Mouse (Mus musculus): Measurements from ENCODE around the gene Grap. TPM values are rescaled to one million over a fixed set of nuclear protein-coding genes. Genes with fewer than 3 reads are reported as not detected.

Grap gene
- polyA plus RNA-seq, 1 experiment = 0.06 TPM

DNA sequence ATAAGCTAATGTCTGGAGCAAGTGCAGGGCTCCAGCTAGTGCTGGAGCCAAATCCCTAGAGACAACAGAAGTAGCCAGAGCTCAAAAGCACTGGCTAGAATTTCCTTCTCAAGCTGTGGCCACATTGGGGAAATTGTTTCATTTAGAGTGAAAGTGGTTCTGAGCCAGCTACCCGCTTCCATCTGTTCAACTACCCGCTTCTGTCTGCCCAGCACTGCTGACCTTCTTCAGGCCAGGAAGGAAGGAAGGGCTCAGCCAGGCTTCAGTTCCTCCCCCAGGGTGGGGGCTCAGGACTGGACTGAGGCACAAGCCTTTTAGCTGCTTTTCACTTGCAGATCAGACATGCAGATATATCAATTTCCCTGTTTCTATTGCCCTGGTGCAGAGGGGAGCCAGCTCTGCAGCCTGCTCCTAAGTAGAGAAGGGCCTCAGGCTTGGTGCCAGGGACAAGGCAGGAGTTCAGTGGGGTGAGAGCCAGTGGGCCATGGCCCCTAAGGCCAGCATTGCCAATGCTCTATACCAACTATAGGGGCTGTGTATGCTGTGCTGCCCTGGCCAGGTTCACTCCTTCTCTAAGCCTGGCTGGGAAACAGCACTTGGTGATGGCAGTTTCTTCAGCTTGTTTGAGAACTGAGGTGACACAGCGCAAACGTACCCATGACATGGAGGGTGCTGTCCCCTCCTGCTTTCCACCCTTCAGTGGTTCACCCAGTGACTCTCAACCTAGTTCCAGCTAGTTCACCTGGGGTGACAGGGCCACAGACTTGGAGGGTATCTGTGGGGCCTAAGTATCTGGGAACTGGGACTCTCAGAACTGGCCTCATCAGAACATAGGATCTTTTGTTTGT, 6.2 kb downstream of the Grap start:
- no peak overlapping the region for H3K4me2 ChIP-seq (ENCODE audit: low read depth)
- peaks cover 10% of the 10 kb centered on the region for H3K27me3 ChIP-seq (ENCODE audit: control insufficient read depth, insufficient read depth, insufficient read length)
- H3K4me3 ChIP-seq = no peak overlapping the region
- H3ac ChIP-seq (ENCODE audit: control insufficient read depth, insufficient read length) = no peak overlapping the region
- no peaks in the 10 kb centered on the region for H3K36me3 ChIP-seq (ENCODE audit: control insufficient read depth, insufficient read depth)
- H3K79me2 ChIP-seq (ENCODE audit: control insufficient read depth, insufficient read depth) = no peaks in the 10 kb centered on the region
- TF ChIP-seq TCF12 (IDR thresholded peaks at IDR 0.05; ENCODE audit: insufficient read depth, poor library complexity, severe bottlenecking) (no peak), REST (IDR thresholded peaks at IDR 0.05; ENCODE audit: insufficient read depth, insufficient read length) (no peak), MYOD1 (IDR thresholded peaks at IDR 0.05; ENCODE audit: control insufficient read depth in 1 of 3, insufficient read length in 2 of 3, low read depth in 2 of 3) (no peak), MAX (IDR thresholded peaks at IDR 0.05; ENCODE audit: low read depth) (no peak)

DNA sequence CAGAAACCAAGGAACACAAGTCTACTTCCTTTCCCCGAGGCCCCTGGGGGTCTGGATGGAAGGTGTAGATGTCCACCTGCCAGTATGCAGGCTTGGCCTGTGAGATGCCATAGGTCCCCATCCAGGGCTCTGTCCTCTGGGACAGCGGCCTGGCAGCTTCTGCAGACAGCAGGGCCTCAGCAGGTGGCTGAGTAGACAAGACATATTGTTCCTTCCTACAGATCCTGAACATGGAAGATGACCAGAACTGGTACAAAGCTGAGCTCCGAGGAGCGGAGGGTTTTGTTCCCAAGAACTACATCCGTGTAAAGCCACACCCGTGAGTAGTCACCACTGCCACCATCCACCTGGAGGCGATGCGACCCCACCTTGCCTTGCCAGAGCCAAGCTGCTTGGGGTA, 6.9 kb downstream of the Grap start:
- Histone ChIP-seq H3K36me3 (ENCODE audit: control insufficient read depth, insufficient read depth) (no peaks in the 10 kb centered on the region), H3K27me3 (ENCODE audit: control insufficient read depth, insufficient read depth, insufficient read length) (peaks cover 10% of the 10 kb centered on the region), H3K4me2 (ENCODE audit: low read depth) (no peak overlapping the region), H3K4me3 (no peak overlapping the region), H3K79me2 (ENCODE audit: control insufficient read depth, insufficient read depth) (no peaks in the 10 kb centered on the region), H3ac (ENCODE audit: control insufficient read depth, insufficient read length) (no peak overlapping the region)
- TF ChIP-seq POLR2AphosphoS2 (IDR thresholded peaks at IDR 0.05; ENCODE audit: insufficient read length, low read depth) (no peak), MYOG (IDR thresholded peaks at IDR 0.05; ENCODE audit: control insufficient read depth in 1 of 3, insufficient read depth in 1 of 3, insufficient read length in 2 of 3, low read depth in 2 of 3) (no peak), MYOD1 (IDR thresholded peaks at IDR 0.05; ENCODE audit: control insufficient read depth in 1 of 3, insufficient read length in 2 of 3, low read depth in 2 of 3) (no peak), E2F4 (IDR thresholded peaks at IDR 0.05; ENCODE audit: insufficient read depth) (no peak), CEBPB (IDR thresholded peaks at IDR 0.05; ENCODE audit: insufficient read depth, poor library complexity, severe bottlenecking) (no peak), POLR2A (IDR thresholded peaks at IDR 0.05; ENCODE audit: insufficient read length, low read depth) (no peak), TCF12 (IDR thresholded peaks at IDR 0.05; ENCODE audit: insufficient read depth, poor library complexity, severe bottlenecking) (no peak), SRF (IDR thresholded peaks at IDR 0.05; ENCODE audit: control insufficient read depth, insufficient read length, low read depth) (no peak), TCF3 (IDR thresholded peaks at IDR 0.05; ENCODE audit: insufficient read length, low read depth) (no peak), REST (IDR thresholded peaks at IDR 0.05; ENCODE audit: insufficient read depth, insufficient read length) (no peak), USF1 (IDR thresholded peaks at IDR 0.05; ENCODE audit: low read depth) (no peak), MAX (IDR thresholded peaks at IDR 0.05; ENCODE audit: low read depth) (no peak)

DNA sequence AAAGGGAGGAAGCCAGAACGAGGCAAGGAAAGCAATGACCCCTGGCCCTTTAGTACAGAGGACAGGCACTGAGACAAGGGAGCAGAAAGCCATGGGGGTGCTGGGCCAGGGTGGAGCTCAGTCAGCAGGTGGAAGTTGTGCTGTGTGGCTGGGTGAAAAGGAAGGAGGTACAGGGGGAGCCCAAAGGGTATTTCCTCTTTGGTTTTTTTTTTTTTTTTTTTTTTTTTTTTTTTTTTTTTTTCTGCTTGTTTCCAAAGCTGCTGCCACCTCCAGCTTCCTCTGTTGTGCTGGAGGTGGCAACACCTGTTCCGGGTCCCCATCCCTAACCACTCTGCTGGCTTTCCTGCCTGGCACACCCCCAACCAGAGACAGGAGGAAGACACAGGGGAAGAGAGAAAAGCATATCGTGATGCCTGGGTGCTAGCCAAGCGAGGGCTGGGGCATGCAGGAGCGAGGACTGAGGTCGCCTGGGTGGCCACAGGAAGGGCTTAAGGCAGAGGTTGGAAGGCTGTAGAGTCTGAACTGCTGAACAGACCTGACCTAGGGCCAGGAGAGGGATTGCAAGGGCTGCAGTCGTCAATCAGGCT, 7.8 kb downstream of the Grap start:
- TF ChIP-seq REST (IDR thresholded peaks at IDR 0.05; ENCODE audit: insufficient read depth, insufficient read length) (no peak), E2F4 (IDR thresholded peaks at IDR 0.05; ENCODE audit: insufficient read depth) (no peak), TCF12 (IDR thresholded peaks at IDR 0.05; ENCODE audit: insufficient read depth, poor library complexity, severe bottlenecking) (no peak)
- H3K4me2 ChIP-seq (ENCODE audit: low read depth) = no peak overlapping the region
- no peaks in the 10 kb centered on the region for H3K36me3 ChIP-seq (ENCODE audit: control insufficient read depth, insufficient read depth)
- no peaks in the 10 kb centered on the region for H3K79me2 ChIP-seq (ENCODE audit: control insufficient read depth, insufficient read depth)
- no peak overlapping the region for H3K4me3 ChIP-seq
- no peak overlapping the region for H3ac ChIP-seq (ENCODE audit: control insufficient read depth, insufficient read length)
- H3K27me3 ChIP-seq (ENCODE audit: control insufficient read depth, insufficient read depth, insufficient read length) = peaks cover 10% of the 10 kb centered on the region

DNA sequence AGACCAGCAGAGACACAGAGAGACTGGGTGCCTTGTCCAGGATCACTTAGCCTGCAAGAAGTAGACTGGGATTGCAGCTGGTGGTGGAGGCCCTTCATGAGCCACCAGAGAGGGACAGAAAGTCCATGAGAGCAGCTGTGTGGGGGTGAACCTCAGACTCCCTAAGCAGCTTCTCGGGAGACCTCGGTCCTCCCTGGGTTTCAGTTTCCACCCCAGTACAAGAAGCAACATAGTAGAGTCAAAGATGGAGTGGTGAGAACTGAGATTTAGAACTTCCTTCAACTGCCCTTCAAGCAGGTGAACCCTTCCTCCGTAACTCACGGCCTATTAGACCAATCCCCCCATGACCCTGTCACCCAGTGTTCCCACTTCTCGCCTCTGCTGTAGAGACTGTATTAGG, 9.1 kb downstream of the Grap start:
- H3K27me3 ChIP-seq (ENCODE audit: control insufficient read depth, insufficient read depth, insufficient read length) = peaks cover 10% of the 10 kb centered on the region
- H3K4me3 ChIP-seq = no peak overlapping the region
- H3K36me3 ChIP-seq (ENCODE audit: control insufficient read depth, insufficient read depth) = no peaks in the 10 kb centered on the region
- no peaks in the 10 kb centered on the region for H3K79me2 ChIP-seq (ENCODE audit: control insufficient read depth, insufficient read depth)
- H3ac ChIP-seq (ENCODE audit: control insufficient read depth, insufficient read length) = no peak overlapping the region
- TF ChIP-seq SRF (IDR thresholded peaks at IDR 0.05; ENCODE audit: control insufficient read depth, insufficient read length, low read depth) (no peak), MAX (IDR thresholded peaks at IDR 0.05; ENCODE audit: low read depth) (no peak), E2F4 (IDR thresholded peaks at IDR 0.05; ENCODE audit: insufficient read depth) (no peak), MYOD1 (IDR thresholded peaks at IDR 0.05; ENCODE audit: control insufficient read depth in 1 of 3, insufficient read length in 2 of 3, low read depth in 2 of 3) (no peak), TCF3 (IDR thresholded peaks at IDR 0.05; ENCODE audit: insufficient read length, low read depth) (no peak), REST (IDR thresholded peaks at IDR 0.05; ENCODE audit: insufficient read depth, insufficient read length) (no peak), CEBPB (IDR thresholded peaks at IDR 0.05; ENCODE audit: insufficient read depth, poor library complexity, severe bottlenecking) (no peak), POLR2A (IDR thresholded peaks at IDR 0.05; ENCODE audit: insufficient read length, low read depth) (no peak), USF1 (IDR thresholded peaks at IDR 0.05; ENCODE audit: low read depth) (no peak), MYOG (IDR thresholded peaks at IDR 0.05; ENCODE audit: control insufficient read depth in 1 of 3, insufficient read depth in 1 of 3, insufficient read length in 2 of 3, low read depth in 2 of 3) (no peak), POLR2AphosphoS2 (IDR thresholded peaks at IDR 0.05; ENCODE audit: insufficient read length, low read depth) (no peak)
- no peak overlapping the region for H3K4me2 ChIP-seq (ENCODE audit: low read depth)

DNA sequence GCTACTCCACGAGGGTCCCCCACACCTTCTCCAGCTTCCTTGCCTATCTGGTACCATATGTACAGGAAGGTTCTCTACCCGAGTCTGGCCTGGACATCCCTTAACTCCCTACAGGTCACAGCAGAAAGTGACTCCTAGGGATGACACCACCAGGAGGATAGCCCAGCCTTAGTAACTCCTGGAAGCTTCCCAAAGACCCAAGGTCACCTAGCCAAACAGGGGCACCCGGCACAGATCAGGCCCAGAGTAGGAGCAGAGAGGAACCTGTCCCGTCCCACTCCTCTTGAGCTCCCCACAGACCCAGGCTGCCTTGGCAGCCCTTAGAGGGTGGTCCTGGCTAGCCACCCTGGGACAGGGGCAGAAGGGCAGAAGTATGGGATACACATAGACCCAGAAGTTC, 12.3 kb downstream of the Grap start:
- Histone ChIP-seq H3K4me3 (no peak overlapping the region), H3K36me3 (ENCODE audit: control insufficient read depth, insufficient read depth) (no peaks in the 10 kb centered on the region), H3K27me3 (ENCODE audit: control insufficient read depth, insufficient read depth, insufficient read length) (peaks cover 10% of the 10 kb centered on the region), H3K79me2 (ENCODE audit: control insufficient read depth, insufficient read depth) (no peaks in the 10 kb centered on the region), H3ac (ENCODE audit: control insufficient read depth, insufficient read length) (no peak overlapping the region), H3K4me2 (ENCODE audit: low read depth) (no peak overlapping the region)
- TF ChIP-seq TCF12 (IDR thresholded peaks at IDR 0.05; ENCODE audit: insufficient read depth, poor library complexity, severe bottlenecking) (no peak), USF1 (IDR thresholded peaks at IDR 0.05; ENCODE audit: low read depth) (no peak), CEBPB (IDR thresholded peaks at IDR 0.05; ENCODE audit: insufficient read depth, poor library complexity, severe bottlenecking) (no peak), SRF (IDR thresholded peaks at IDR 0.05; ENCODE audit: control insufficient read depth, insufficient read length, low read depth) (no peak), POLR2A (IDR thresholded peaks at IDR 0.05; ENCODE audit: insufficient read length, low read depth) (no peak), TCF3 (IDR thresholded peaks at IDR 0.05; ENCODE audit: insufficient read length, low read depth) (no peak), MAX (IDR thresholded peaks at IDR 0.05; ENCODE audit: low read depth) (no peak), REST (IDR thresholded peaks at IDR 0.05; ENCODE audit: insufficient read depth, insufficient read length) (no peak), E2F4 (IDR thresholded peaks at IDR 0.05; ENCODE audit: insufficient read depth) (no peak), MYOG (IDR thresholded peaks at IDR 0.05; ENCODE audit: control insufficient read depth in 1 of 3, insufficient read depth in 1 of 3, insufficient read length in 2 of 3, low read depth in 2 of 3) (no peak), POLR2AphosphoS2 (IDR thresholded peaks at IDR 0.05; ENCODE audit: insufficient read length, low read depth) (no peak), MYOD1 (IDR thresholded peaks at IDR 0.05; ENCODE audit: control insufficient read depth in 1 of 3, insufficient read length in 2 of 3, low read depth in 2 of 3) (no peak)

Measured in myocyte (in vitro differentiated cells).